Mouse (Mus musculus) midbrain, embryonic 14.5 days (tissue): ENCODE data around the gene Frmd4a. TPM values are rescaled to one million over a fixed set of nuclear protein-coding genes. Genes with fewer than 3 reads are reported as not detected.

Source experiments
- ATAC-seq: fragments of 200-750 bp; cut with Nextera tagmentation; 2 replicates; pipeline ENCODE4 v1.8.0; 2017; ENCODE audit warnings: moderate number of reproducible peaks, moderate library complexity; ENCODE audit not compliant: low FRiP score, low TSS enrichment
- DNase-seq: peaks from one replicate; pipeline ENCODE4 v3.0.0-alpha.2; 2015
- H3K27ac ChIP-seq: fragments of 300-500 bp; sonication (generic); replicated peaks from 2 replicates; pipeline ENCODE4 v1.5.1; 2014; ENCODE audit warnings: mild to moderate bottlenecking, low read depth, low read length, moderate library complexity
- H3K27me3 ChIP-seq: fragments of 300-500 bp; sonication (generic); 2 replicates; pipeline ENCODE4 v1.6.1; 2014; ENCODE audit warnings: low read length, control low read depth, mixed read lengths; ENCODE audit not compliant: control insufficient read depth, insufficient read depth
- H3K36me3 ChIP-seq: fragments of 300-500 bp; sonication (generic); 2 replicates; pipeline ENCODE4 v1.6.1; 2014; ENCODE audit warnings: low read length, control low read depth; ENCODE audit not compliant: control insufficient read depth, insufficient read depth
- H3K4me1 ChIP-seq: fragments of 300-500 bp; sonication (generic); 2 replicates; pipeline ENCODE4 v1.6.1; 2014; ENCODE audit warnings: mild to moderate bottlenecking, antibody characterized with exemption, low read length, control low read depth; ENCODE audit not compliant: control insufficient read depth, insufficient read depth
- H3K4me2 ChIP-seq: fragments of 300-500 bp; sonication (generic); 2 replicates; pipeline ENCODE4 v1.6.1; 2014; ENCODE audit warnings: mild to moderate bottlenecking, low read length, moderate library complexity
- H3K4me3 ChIP-seq: fragments of 300-500 bp; sonication (generic); replicated peaks from 2 replicates; pipeline ENCODE4 v1.5.1; 2014; ENCODE audit warnings: low read depth, low read length
- H3K9ac ChIP-seq: fragments of 300-500 bp; sonication (generic); replicated peaks from 2 replicates; pipeline ENCODE4 v1.6.1; 2014; ENCODE audit warnings: mild to moderate bottlenecking, low read length, moderate library complexity
- H3K9me3 ChIP-seq: fragments of 300-500 bp; sonication (generic); 2 replicates; pipeline ENCODE4 v1.6.1; 2016; ENCODE audit warnings: low read length, control low read depth, mixed read lengths; ENCODE audit not compliant: control insufficient read depth
- WGBS: fragments of 180-500 bp; shearing (Covaris S2); extraction: QIAGEN DNeasy Blood & Tissue Kit; methylation state at CpG from one replicate; pipeline ENCODE4 v1.1.7; 2014; 5-methylcytosine and 5-hydroxymethylcytosine counted together
- polyA plus RNA-seq: library from polyadenylated mRNA; unstranded; fragments of >200 nt; fragmentation: Nextera tagmentation; extraction: Ambion mirVana; gene quantifications from 2 replicates; pipeline ENCODE4 v1.2.1, GENCODE M21; 2014

The Frmd4a gene
- polyA plus RNA-seq, 1 experiment from 2014 or later: 68.4 TPM

GRCm38 (mm10) chr2:4101370-4101769 is 83.9 kb downstream of the Frmd4a start:
- WGBS: 63% methylated on average over 2 of the region's 2 CpGs
- ATAC-seq: no peak
- Histone ChIP-seq H3K27me3 (peaks cover 8% of the 10 kb centered on the region), H3K9ac (no peak overlapping the region), H3K4me1 (peaks cover 19% of the 10 kb centered on the region), H3K4me3 (no peak overlapping the region), H3K9me3 (no peaks in the 10 kb centered on the region), H3K36me3 (no peaks in the 10 kb centered on the region), H3K27ac (0 out of 2 replicates have a peak overlapping the region, but pooled peaks have one; percentile 9), H3K4me2 (no peak overlapping the region)
- DNase-seq: peak; percentile 24

GRCm38 (mm10) chr2:4113303-4113920 is 95.9 kb downstream of the Frmd4a start:
- Histone ChIP-seq H3K9ac (no peak overlapping the region), H3K4me2 (no peak overlapping the region), H3K27ac (no peak overlapping the region), H3K4me3 (no peak overlapping the region), H3K27me3 (no peaks in the 10 kb centered on the region), H3K4me1 (no peaks in the 10 kb centered on the region), H3K36me3 (no peaks in the 10 kb centered on the region), H3K9me3 (no peaks in the 10 kb centered on the region)
- ATAC-seq (no peak), DNase-seq (no peak)
- 55% methylated on average over 7 of the region's 7 CpGs for WGBS

DNA sequence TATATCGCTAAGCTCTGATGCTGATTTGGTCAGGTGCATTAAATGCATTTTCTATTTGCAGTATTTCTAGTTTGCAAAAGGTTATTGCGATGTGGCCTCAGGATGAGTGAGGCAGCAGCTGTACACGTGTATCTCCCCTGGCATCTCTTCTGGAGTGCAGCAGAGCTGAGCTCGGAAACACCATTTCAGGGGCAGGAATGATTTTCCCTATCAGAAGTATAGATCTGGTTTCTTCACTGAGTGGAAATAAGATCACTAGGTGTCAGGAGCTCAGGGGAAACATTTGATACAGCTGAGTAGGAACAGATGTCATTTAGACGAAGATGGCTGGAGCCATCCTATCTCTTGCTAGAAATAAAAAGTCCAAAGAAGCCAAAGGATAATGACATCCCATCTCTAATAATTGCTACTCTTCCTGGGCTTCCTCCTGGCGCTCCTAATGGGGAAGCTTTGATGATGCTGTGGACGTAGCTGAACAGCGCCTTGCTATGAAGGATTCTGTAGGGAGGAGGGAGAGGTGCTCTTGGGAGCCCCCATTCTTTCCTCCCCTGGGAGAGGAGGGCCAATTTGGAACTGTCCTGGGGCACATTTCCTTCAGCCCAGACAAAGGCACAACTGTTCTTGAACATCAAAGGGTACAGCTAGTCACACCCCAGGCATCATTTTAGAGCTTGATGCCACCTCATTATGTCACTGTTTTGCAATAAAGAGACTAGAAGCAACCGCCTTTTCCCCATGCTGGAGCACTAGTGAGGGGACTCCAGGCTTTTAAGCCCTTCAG is 102.4 kb downstream of the Frmd4a start:
- H3K27me3 ChIP-seq: no peaks in the 10 kb centered on the region

DNA sequence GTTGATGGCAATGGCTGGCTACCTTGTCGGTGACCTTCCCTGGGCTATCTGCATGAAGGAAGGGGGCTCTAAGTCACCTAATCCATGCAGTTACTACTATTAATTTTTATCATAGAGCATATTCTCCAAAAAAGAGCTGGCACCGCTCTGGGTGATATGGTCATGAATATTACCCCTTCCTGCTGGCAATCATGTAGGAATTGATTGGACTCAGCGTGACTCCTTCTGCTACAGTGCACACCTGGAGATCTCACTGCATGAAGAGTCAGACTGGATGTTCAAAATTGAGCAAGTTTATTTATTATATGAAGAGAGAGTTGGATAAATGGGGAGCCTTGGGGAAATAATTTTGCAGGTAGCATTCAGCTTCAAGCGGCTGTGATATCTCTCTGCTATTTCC is 113.7 kb downstream of the Frmd4a start:
- DNase-seq: no peak
- Histone ChIP-seq H3K4me2 (no peak overlapping the region), H3K27ac (no peak overlapping the region), H3K27me3 (no peaks in the 10 kb centered on the region), H3K36me3 (no peaks in the 10 kb centered on the region), H3K4me1 (no peaks in the 10 kb centered on the region), H3K4me3 (no peak overlapping the region), H3K9me3 (no peaks in the 10 kb centered on the region), H3K9ac (no peak overlapping the region)
- ATAC-seq: no peak
- WGBS: 88% methylated on average over 4 of the region's 4 CpGs

More for the DNA sequence above, 102.4 kb downstream of the Frmd4a start:
- no peak overlapping the region for H3K4me2 ChIP-seq
- H3K27ac ChIP-seq: no peak overlapping the region
- DNase-seq (peak; percentile 69), ATAC-seq (peak; percentile 69; the same call in 1 of the 2 replicates)
- H3K9me3 ChIP-seq: no peaks in the 10 kb centered on the region
- 53% methylated on average over 9 of the region's 9 CpGs for WGBS
- H3K36me3 ChIP-seq: no peaks in the 10 kb centered on the region
- H3K4me1 ChIP-seq: 0 out of 2 replicates have a peak, but pooled peaks cover 8% of the 10 kb centered on the region
- H3K4me3 ChIP-seq: no peak overlapping the region
- H3K9ac ChIP-seq: no peak overlapping the region

DNA sequence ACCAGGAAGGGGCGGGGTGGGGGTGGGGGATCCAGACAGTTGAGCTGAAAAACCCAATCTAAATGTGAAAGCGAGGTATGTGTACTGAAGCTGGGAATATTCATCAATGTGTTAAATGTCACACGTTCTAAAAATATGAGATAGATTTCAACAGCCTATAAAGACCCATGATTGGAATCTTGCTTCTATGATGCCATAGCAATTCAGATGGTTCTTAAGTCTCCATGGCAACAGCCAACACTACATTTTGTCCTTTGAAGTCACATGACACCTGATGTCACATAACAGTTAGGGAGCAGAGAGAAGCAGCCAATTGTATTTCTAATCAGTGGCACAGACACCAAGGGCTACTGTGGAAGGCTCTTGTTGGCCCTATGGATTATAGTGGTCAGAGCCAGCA is 120.0 kb downstream of the Frmd4a start:
- no peaks in the 10 kb centered on the region for H3K36me3 ChIP-seq
- ATAC-seq (no peak), DNase-seq (peak; percentile 59)
- H3K4me2 ChIP-seq: no peak overlapping the region
- H3K4me3 ChIP-seq: no peak overlapping the region
- no peak overlapping the region for H3K27ac ChIP-seq
- H3K27me3 ChIP-seq: no peaks in the 10 kb centered on the region
- H3K9ac ChIP-seq: no peak overlapping the region
- H3K9me3 ChIP-seq: no peaks in the 10 kb centered on the region
- WGBS: 88% methylated on average over 3 of the region's 3 CpGs
- H3K4me1 ChIP-seq: peaks cover 4% of the 10 kb centered on the region; the same call in 1 of the 2 replicates

GRCm38 (mm10) chr2:4142221-4142950 is 124.9 kb downstream of the Frmd4a start:
- Histone ChIP-seq H3K27ac (peak overlapping the region; percentile 37; the same call in 1 of the 2 replicates), H3K4me2 (no peak overlapping the region), H3K4me3 (no peak overlapping the region), H3K9ac (no peak overlapping the region), H3K9me3 (no peaks in the 10 kb centered on the region), H3K27me3 (no peaks in the 10 kb centered on the region), H3K4me1 (peaks cover 5% of the 10 kb centered on the region; the same call in 1 of the 2 replicates), H3K36me3 (no peaks in the 10 kb centered on the region)
- WGBS: 20% methylated on average over 4 of the region's 4 CpGs
- ATAC-seq (no peak), DNase-seq (peak; percentile 40)

GRCm38 (mm10) chr2:4144424-4144823 is 126.9 kb downstream of the Frmd4a start:
- Histone ChIP-seq H3K9ac (no peak overlapping the region), H3K4me1 (peaks cover 5% of the 10 kb centered on the region; the same call in 1 of the 2 replicates), H3K4me2 (no peak overlapping the region), H3K36me3 (no peaks in the 10 kb centered on the region), H3K27ac (no peak overlapping the region), H3K4me3 (no peak overlapping the region), H3K9me3 (no peaks in the 10 kb centered on the region), H3K27me3 (no peaks in the 10 kb centered on the region)
- 67% methylated on average over 4 of the region's 4 CpGs for WGBS
- DNase-seq: no peak
- no peak for ATAC-seq

DNA sequence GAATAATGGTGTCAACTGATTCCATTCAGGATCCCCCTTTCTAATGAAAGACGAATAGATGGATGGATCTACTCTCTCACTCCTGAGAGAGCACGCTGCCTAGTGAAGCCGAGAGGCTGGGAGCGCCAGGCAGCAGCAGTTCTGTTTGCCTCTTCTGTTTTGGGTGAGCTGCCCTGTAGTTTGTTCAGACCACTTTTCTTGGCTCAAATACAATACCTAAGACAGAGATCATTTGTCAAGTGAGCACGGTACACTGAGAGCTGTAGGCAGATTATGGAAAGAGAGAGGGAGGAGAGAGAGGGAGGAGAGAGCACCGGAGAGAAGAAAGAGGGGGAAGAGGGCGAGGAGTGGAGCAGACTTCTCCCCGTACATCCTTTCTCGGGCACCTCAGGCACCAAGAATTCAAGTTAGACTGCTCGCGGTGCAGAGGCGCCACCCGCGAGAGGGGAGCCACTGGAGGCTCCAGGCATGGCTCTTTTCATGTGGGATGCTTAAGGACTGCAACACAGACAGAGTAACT is 135.1 kb downstream of the Frmd4a start:
- Histone ChIP-seq H3K9me3 (no peaks in the 10 kb centered on the region), H3K27ac (peak overlapping the region; percentile 81), H3K36me3 (no peaks in the 10 kb centered on the region), H3K27me3 (no peaks in the 10 kb centered on the region), H3K4me3 (peak overlapping the region; percentile 47), H3K9ac (peak overlapping the region; percentile 48), H3K4me1 (peaks cover 33% of the 10 kb centered on the region), H3K4me2 (peak overlapping the region; percentile 65)
- DNase-seq (peak; percentile 68), ATAC-seq (0 out of 2 replicates have a peak, but pooled peaks have one; percentile 13)
- under 1% methylated on average over 14 of the region's 14 CpGs for WGBS
